Mouse (Mus musculus) T-helper 17 cell (primary cell): ENCODE results near the gene Jmjd6.

Source experiments
- in situ Hi-C, 2 experiments: fragments of 300-600 bp; cut with MboI, MseI; formaldehyde crosslinking; loops; 1 replicate in 1 of 2; 2 replicates in 1 of 2; pipeline ENCODE4 v1.15.1; 2025; ENCODE audit warnings: high pct_unique_total_duplicates in 2 of 2

The Jmjd6 gene

DNA sequence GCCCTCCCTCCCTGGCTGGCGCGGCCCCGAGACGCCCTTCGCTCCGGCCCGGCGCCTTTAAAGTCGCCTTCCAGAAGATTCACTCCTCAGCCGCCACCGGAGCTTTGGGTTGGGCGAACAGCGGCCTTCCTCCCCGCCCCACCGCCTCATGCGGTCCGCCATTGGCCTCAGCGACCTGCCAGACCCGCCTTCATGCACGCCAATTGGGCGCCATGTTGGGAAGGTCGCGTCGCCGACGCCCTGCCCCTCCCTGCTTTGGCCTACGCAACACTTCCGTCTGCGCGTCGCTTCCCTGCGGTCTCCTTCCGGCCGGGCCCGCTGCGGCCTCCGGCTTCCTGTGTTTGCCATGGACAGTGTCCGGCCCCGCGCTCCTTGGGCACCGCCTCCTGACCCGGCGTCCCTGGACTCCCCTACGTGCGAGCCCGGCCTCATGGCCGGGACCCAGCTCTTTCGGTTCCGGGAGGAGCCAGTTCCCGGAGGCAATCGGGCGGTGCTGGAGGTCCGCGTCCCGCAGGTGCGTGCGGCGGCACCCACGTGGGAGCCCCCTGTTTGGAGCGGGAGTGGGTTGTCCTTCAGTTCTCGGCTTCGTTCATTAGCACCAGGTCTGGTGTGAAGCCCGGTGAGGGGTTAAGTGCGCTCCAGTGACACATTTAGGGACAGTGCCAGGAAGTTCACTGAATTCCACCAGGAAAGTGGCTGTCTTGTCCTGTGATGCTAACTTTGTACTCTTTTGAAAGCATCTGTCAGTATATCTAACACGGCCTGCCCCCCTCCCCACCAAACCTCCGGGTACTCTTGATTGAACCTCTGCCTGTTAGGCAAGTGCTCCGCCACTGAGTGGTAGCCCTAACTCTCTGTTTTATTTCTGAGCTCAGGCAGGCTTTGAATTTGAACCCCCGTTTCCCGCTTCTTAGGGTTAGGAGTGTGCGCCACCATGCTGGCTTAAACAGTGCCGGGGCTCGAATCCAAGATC, at the start of gene Jmjd6, which contains the start of gene Mettl23:
Jmjd6 (minus strand) TSS at position 189 of the 973 bp plus-strand sequence.
Mettl23 (plus strand) TSS at position 18 of the 973 bp plus-strand sequence.
- in situ Hi-C loops, result loop anchor here in 1 of 2 experiments (25.0 kb wide), 1 partner anchor 1206 kb away; the partner anchor contains the start of gene Slc25a19

DNA sequence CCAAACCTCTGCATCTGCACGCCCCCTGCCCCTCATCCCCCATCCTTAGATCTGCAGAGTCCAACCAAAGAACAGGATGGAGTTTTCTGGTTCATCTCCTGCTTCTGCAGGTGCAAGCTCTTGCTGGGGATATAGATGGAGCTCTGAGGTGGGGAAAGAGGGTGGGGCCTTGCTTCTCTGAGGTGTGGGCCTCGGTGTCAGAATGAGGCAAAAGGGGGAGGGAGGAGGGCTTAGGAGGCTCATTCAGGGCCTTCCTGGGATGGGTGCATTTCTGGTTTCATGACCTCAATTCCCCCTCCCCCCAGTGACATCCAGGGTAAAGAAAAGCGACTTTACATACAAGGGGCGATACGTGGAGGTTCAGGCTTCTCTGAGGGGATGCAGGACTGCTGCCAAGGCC, 43.9 kb upstream of the Jmjd6 start:
- in situ Hi-C loops, result loop anchor here in 1 of 2 experiments (10.0 kb wide), 1 partner anchor 158 kb away; no protein-coding TSS in a partner anchor

DNA sequence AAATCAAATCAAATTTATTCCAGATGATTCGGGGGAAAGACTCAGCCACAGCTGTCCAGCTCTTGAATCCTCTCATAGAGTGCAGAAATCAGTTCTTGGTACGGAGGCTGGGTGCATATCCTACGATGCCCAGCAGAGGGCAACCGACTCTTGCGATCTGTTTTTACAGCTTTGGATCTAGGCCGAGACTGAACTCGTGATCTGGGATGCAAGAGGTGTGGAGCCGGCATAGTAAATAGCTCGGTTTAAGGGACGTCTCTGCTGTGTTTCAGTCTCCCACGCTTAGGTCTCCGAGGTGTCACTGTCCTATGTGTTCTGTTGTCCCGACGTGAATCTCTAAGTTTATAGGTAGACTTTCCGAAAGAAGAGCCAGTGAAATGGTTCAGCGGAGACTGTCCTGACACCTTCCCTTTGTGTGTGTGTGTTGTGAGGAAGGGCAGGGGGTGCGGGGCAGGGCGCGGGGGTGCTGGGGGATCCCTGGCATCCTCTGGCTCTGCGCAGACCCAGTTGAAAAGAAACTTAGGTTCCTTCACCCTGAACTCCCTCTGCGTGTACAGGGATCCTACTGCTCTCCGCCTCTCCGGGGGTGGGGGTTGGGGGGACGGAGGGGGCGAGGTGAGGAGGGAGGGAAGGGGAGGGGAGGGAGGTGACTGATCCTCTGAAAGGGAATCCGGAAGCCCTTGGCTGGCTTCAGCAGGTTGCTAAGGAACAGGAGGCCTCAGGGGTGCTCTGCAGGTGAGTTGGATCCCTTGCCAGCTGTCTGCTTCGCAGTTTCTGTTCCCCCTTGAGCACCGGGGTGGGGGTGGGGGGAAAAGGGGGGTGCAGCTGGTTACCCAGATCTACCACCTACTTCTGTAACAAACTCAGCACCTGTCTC, 42.3 kb upstream of the Jmjd6 start:
- in situ Hi-C loops, result loop anchor here in 1 of 2 experiments (10.0 kb wide), 1 partner anchor 159 kb away; no protein-coding TSS in a partner anchor

DNA sequence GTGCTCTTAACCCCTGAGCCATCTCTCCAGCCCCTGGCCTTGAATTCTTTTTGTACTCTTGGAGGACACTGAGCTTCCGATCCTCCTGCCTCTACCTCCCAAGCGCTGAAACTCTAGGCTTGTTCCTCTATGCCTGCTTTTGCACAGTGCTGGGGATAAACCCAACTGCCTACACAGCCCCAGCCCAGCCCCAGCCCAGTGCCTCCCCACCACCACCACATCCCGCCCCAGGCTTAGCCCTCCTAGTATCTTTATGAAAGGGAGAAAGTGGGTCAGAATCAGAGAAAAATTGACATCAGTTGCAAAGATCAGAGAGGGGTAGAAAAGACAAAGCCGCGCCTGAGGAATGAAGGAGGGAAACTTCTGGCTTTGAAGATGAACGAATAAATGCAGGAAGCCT, 40.8 kb upstream of the Jmjd6 start:
- in situ Hi-C loops, result loop anchor here in 1 of 2 experiments (10.0 kb wide), 1 partner anchor 161 kb away; no protein-coding TSS in a partner anchor

DNA sequence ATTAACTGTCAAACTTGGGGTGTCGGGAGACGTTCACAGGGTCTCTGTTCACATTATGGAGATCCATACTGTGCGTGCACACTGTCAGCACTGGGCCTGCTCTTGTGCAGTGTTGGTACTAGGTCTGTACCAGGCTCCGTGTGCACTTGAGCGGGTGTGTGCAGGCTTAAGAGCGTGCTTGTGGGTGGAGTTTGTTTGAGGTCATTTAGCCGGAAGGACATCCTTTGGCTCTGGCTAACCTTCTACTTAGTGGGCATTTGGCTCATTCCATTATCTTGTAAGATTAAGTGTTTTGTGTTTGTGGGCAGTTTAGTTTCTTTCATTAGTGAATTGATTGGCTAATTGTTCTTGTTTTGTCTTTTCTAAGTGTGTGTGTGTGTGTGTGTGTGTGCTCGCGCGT, 39.2 kb upstream of the Jmjd6 start:
- in situ Hi-C loops, result loop anchor here in 1 of 2 experiments (10.0 kb wide), 1 partner anchor 162 kb away; no protein-coding TSS in a partner anchor

DNA sequence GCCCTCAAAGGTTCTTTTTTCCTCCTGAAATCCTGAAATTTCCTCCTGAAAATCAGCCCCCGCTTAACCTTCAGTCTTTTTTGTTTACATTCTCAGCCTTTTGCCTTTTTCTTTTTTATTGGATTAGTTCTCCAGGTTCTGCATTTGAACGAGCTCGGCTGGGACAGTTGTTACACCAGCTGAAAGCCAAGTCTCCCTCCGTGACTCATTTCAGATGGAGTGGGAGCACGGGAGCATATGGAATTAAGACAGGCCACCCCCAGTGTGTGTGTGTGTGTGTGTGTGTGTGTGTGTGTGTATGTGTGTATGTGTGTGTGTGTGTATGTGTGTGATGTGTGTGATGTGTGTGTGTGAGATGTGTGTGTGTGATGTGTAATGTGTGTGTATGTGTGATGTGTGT, 38.2 kb upstream of the Jmjd6 start:
- in situ Hi-C loops, result loop anchor here in 1 of 2 experiments (10.0 kb wide), 1 partner anchor 163 kb away; no protein-coding TSS in a partner anchor

DNA sequence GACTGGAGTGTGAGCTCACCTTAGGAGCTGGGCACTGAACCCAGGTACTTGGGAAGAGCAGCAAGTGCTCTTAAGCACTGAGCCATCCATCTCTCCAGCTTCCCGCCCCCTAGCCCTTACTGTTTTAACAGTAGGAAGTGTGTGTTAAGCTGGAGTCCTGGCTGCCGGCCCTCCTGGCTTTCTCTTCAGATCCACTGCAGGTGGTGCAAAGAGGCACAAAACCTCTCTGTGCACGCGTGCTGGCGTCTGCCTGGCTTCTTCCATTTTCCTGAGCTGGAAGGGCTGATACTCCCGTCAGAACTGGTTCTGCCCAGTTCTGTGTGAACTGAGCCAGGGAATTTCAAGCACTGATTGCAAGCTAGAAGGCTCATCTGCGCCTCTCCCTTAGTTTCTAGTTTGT, 37.6 kb upstream of the Jmjd6 start:
- in situ Hi-C loops, result loop anchor here in 1 of 2 experiments (10.0 kb wide), 1 partner anchor 164 kb away; no protein-coding TSS in a partner anchor

DNA sequence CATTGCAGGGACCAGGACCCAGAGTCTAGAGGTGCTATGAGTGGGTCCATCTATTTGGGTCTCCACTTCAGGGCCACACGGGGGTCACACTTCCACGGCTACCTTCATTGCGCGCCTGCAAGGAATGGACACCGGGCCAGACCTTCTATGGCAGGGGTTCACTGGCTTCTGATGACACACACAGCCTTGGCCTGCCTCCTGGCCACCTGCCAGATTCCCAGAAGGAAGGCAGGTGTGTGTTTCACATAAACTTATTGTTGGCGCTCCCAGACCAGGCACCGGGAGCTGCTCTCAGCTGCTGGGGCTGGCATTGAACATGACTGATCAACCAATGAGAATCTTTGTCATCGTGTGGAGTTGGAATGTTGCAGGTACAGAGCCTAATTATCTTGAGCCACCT, 35.2 kb upstream of the Jmjd6 start:
- in situ Hi-C loops, result no loop called here

DNA sequence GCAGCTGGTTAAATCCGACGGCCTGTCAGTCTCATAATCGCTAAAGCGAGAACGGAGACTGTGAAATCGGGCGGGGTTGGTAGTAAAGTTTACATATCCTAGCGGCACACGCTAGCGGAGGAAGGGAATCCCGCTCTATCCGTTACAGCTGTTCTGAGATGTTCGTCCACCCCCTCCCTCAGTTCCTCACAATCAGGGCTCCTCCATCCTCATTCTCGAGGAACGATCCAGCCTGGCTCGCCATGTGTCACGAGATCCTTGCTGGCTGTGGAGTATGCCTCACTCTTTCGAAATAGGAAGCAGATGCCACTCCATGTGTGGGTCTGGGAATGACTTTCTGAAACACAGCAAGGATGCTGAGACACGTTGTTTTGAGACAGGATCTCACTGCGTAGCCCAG, 30.7 kb upstream of the Jmjd6 start:
- in situ Hi-C loops, result no loop called here

DNA sequence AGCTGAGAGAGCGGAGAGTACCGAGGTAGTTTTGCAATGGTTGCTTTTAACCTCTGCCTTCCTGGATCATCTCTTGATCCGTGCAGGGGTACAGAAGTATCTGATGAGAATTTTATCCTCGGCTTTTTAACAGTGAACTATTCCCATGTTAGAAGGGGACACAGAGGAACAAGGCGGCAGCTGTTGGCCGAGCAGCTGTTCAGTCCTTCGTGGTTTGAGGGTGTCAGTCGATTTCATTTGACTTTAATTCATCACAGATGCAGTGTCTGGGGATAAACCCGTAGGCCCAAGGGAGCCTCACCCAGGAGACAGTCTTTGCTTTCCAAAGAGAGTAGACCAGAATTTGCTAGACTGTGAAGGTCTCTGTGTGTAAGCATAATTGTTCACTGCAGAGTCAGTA, 28.3 kb upstream of the Jmjd6 start:
- in situ Hi-C loops, result no loop called here

DNA sequence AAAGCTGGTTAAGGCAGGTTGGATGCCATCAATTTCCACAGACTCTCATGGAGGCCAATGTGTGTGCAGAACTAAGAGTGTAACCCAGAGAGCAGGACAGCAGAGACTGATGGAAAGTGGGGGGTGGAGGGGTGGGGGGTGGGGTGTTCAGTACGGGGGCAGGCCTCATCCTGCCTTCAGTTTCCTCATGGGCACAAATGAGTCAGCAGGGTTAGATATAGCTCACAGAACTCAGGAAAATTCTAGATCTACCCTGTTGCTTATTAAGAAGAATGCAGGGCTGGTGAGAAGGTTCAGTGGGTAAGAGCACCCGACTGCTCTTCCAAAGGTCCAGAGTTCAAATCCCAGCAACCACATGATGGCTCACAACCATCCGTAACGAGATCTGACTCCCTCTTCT, 26.4 kb upstream of the Jmjd6 start:
- in situ Hi-C loops, result no loop called here

DNA sequence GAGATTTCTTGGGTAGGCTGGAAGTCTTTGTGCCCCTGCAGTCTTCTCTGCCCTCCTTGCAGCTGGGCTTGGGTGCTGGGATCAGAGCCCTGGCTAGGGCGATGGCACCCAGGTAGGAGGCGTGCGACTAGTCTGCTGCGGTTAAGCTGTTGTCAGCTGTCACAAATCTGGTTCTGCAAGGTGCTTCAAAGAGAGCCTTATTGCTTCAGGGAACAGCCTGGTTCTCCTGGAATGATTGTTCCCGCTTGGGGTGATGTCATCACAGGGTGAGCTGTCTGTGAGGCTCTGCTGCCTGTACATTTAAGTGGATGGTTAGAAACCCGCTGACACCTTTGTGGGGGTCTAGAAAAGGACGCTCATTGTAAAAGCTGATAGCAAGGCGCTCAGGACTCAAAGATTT, 26.0 kb upstream of the Jmjd6 start:
- in situ Hi-C loops, result no loop called here

DNA sequence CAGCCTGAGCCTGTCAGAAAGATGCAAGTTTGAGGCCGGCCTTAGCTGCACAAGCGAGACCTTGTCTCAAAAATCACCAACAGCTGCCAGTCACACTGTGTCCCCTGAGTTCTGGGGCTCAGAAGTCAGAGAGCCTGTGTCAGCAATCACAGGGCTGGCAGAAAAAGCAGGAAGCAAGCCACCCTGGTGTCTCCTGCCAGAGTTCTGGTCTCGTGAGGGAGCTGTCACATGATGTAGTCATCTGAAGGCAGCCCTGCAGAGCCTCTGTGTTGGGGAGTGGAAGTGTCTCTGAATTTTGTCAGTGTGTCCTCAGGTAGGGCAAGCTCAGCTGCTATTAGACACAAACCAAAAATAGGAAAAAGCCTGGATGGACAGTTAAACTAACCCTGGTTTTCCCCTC, 24.9 kb upstream of the Jmjd6 start:
- in situ Hi-C loops, result no loop called here

DNA sequence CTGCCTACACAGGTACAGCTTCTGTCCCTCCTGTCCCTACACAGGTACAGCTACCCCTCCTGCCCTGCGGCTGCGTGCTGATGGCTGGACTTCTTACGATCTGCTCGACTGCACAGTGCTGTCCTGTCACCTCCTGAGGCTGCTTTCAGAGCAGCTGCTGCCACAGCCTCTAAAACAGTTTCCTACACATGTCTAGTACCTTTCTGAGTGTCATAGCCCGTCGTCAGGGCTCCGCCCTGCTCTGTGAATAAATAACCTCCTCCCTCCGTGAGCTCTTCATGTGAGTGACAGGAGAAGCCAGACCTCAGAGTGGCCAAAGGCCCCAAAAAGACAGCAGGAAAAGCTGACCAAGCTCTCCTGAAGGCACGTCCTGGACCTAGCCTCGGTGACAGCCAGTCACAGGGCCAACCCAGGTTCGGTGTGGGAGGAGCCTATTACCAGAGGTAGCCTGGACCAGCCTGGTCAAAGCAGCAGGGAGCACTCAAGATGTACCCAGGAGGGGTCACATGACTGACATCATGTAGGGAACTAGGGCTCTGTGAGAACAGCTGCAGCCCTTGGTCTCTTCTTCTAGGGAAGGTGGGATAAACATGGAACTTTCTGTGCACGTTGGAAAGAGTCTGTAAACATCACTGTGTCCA, 22.8 kb upstream of the Jmjd6 start:
- in situ Hi-C loops, result no loop called here

DNA sequence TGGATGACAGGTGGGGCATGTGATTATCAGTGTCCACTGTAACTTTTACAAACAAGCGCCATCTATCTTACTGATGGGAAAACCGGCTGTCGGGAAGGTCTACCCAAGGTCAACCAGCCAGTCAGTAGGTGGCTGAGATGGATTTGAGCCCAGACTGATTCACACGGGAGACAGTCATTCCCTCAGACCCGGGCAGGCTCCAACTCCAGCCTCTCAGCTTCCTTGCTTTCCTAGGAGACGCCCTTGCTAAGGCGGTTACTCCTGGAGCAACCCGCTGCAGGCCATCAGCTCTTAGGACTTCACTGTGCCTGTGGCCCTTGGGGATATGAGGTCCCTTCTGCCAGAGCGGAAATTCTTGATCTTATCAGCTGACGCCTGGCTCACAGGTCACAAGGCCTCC, 21.2 kb upstream of the Jmjd6 start:
- in situ Hi-C loops, result no loop called here

DNA sequence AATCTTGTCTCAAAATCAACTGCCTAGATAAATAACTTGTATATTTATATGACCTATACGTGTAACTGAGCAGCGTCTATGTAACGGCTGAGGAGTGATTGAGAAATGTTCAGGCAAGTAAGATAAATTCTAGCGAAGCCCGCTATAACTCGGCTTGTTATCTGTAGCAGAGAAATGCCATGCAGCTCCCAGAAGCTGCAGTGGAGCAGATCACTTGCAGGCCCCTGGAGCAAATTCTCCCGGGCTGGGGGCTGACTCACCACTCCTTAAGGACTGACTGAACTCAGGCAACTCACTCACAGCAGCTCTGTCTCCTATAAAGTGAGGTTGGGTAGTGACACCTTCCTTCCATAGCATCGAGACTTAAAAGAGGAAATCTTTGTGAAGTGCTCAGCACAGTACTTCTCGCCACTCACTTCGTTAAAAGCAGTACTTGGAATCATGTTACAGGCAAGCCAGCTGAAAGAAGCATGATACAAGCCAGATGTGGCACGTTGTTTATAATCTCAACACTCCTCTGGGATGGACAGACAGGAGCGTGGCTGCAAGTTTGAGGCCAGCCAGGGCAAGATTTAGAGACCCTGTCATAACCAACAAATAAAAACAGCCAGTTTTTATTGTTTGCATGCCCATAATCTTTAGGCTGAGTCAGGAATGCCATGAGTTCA, 14.1 kb upstream of the Jmjd6 start:
- in situ Hi-C loops, result loop anchor here in 1 of 2 experiments (10.0 kb wide), 1 partner anchor 497 kb away; no protein-coding TSS in a partner anchor

DNA sequence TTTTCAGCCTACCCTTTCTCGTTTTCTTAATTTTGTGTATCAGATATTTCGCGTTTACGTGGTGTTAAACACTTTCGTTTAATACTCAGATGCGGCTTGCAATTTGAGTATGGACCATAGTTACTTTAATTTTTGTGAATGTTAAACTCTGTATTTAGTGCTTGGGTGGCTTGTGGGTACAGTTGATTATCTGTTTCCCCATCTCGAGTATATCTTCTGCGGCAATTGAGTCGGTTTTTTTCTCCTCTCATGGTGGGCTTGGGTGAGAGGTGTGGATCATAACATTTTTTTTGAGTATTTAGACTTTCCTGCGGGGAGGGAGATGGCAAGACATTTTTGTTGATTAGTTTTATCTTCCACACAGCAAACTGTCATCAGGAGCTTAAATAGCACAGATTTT, 11.0 kb upstream of the Jmjd6 start:
- in situ Hi-C loops, result loop anchor here (5.0 to 10.0 kb wide), 2 partner anchors 488 to 501 kb away; no protein-coding TSS in a partner anchor

DNA sequence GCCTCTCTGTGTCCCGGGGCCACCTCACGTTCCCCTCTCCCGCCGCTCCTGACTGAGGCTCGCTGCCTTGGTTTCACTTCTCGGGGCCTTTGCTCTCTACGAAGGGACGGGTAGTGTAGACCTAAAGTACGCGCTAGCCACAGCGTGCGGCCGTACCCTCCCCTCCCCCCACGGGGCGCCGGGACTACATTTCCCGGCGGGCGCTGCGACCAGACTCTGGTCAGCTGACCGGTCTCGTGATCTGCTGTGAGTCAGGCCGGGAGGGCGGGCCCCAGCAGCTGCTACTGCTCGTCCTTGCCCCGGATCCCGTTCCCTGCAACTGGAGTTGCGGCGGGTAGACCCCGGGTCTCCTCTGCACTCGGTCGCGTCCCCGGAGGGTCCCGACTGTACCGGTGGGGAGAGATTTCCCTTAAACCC, 10.3 kb upstream of the Jmjd6 start:
- in situ Hi-C loops, result loop anchor here (5.0 to 10.0 kb wide), 2 partner anchors 489 to 501 kb away; no protein-coding TSS in a partner anchor

DNA sequence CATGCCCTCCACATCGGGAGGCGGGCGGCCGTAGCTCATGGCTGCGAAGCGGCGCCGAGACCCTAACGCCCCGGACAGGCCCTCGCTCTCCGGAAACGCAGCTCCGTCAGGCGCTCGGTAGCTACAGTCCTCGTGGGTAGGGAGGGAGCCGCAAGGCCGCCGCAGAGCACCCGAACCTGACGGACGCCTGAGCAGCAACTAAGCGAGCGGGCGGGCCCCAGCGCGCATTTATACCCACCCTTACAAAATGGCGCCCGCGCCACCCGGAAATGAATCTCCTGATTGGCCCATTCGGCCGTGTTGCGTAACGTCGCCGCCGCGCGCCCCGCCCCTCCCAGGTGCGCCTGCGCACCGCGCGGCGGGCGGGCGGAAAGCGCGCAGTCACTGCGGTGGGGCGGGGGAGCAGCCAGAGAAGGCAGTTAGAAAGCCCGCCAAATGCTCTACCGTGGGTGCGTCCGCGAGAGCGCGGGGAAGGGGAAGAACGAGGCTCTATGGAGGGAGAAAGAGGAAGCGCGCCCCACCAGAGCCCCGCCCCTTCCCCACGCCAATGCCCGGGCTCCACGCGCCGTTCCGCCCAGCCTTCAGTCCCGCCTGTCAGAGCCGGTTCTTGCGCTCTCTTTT, 9.8 kb upstream of the Jmjd6 start, which contains the start of gene Srsf2:
Srsf2 (minus strand) TSS at position 204 of the 621 bp plus-strand sequence.
- in situ Hi-C loops, result loop anchor here (5.0 to 10.0 kb wide), 2 partner anchors 489 to 502 kb away; no protein-coding TSS in a partner anchor
